Mouse (Mus musculus) urinary bladder, adult 2 months (tissue): ENCODE results near the gene Patl2. TPM values are rescaled to one million over a fixed set of nuclear protein-coding genes. Genes with fewer than 3 reads are reported as not detected.

Experiments used
- polyA plus RNA-seq: library from polyadenylated mRNA; depleted of rRNA; stranded (reverse); fragments of >200 nt; gene quantifications from 2 replicates; pipeline ENCODE4 v1.2.3, GENCODE M21; 2012; rRNA removed

Patl2 gene
- polyA plus RNA-seq, 1 experiment, result not detected

Other genes starting within 250 kb of the Patl2 start
- 12.7 and 14.4 TPM in 2 replicates for gene Ctdspl2, start 230.2 kb downstream of the Patl2 start, polyA plus RNA-seq
- not detected in 2 replicates for gene Mageb3, start 230.1 kb downstream of the Patl2 start, polyA plus RNA-seq
- gene Eif3j1, start 157.6 kb downstream of the Patl2 start, polyA plus RNA-seq, result 14.8 and 15.3 TPM in 2 replicates
- gene Spg11, start 67.8 kb downstream of the Patl2 start, polyA plus RNA-seq, result 8.9 and 10.1 TPM in 2 replicates
- 721 and 902 TPM in 2 replicates for gene B2m, start 38.5 kb downstream of the Patl2 start, polyA plus RNA-seq
- gene Trim69, start 25.5 kb downstream of the Patl2 start, polyA plus RNA-seq, result 0.04 and 0.06 TPM in 2 replicates
- gene Terb2, start 83 bp upstream of the Patl2 start, polyA plus RNA-seq, result not detected in 2 replicates
- 57.5 and 74.7 TPM in 2 replicates for gene Sord, start 48.6 kb upstream of the Patl2 start, polyA plus RNA-seq
- gene Duox2, start 112.3 kb upstream of the Patl2 start, polyA plus RNA-seq, result 0.54 and 0.56 TPM in 2 replicates
- 0.34 and 0.50 TPM in 2 replicates for gene Duoxa2, start 112.7 kb upstream of the Patl2 start, polyA plus RNA-seq
- 22.8 and 26.6 TPM in 2 replicates for gene Duoxa1, start 127.5 kb upstream of the Patl2 start, polyA plus RNA-seq
- 5.3 and 6.8 TPM in 2 replicates for gene Duox1, start 129.5 kb upstream of the Patl2 start, polyA plus RNA-seq
- gene Shf, start 183.0 kb upstream of the Patl2 start, polyA plus RNA-seq, result 8.2 TPM in 2 replicates
- 3.3 and 4.0 TPM in 2 replicates for gene Slc28a2, start 240.3 kb upstream of the Patl2 start, polyA plus RNA-seq